Mouse (Mus musculus) C2C12 (cell line): Measurements from ENCODE around the gene Gnai2. TPM values are rescaled to one million over a fixed set of nuclear protein-coding genes. Genes with fewer than 3 reads are reported as not detected.

Experiments
- H3K27me3 ChIP-seq: one replicate; pipeline ENCODE4 v1.6.1; 2011; ENCODE audit not compliant: control insufficient read depth, insufficient read depth, insufficient read length
- H3K36me3 ChIP-seq: one replicate; pipeline ENCODE4 v1.6.1; 2011; ENCODE audit not compliant: control insufficient read depth, insufficient read depth
- H3K4me3 ChIP-seq: one replicate; pipeline ENCODE4 v1.5.1; 2011; ENCODE audit warnings: mild to moderate bottlenecking, control low read depth; ENCODE audit not compliant: poor library complexity, insufficient read depth, severe bottlenecking
- H3K79me2 ChIP-seq: one replicate; pipeline ENCODE4 v1.6.1; 2011; ENCODE audit not compliant: control insufficient read depth, insufficient read depth
- H3K79me3 ChIP-seq: one replicate; pipeline ENCODE4 v1.6.1; 2011; ENCODE audit warnings: low read depth, control low read depth
- H3ac ChIP-seq: one replicate; pipeline ENCODE3; 2011; ENCODE audit warnings: low read depth; ENCODE audit not compliant: control insufficient read depth, insufficient read length
- CEBPB ChIP-seq: IDR thresholded peaks from one replicate; pipeline ENCODE4 v1.6.1; 2011; ENCODE audit warnings: low read depth, mild to moderate bottlenecking, control low read depth, moderate library complexity
- CTCF ChIP-seq: IDR thresholded peaks from one replicate; pipeline ENCODE4 v1.5.1; 2011; ENCODE audit not compliant: control insufficient read depth, insufficient read depth, insufficient read length
- FOSL1 ChIP-seq: IDR thresholded peaks from one replicate; pipeline ENCODE4 v1.8.0; 2011; ENCODE audit warnings: mild to moderate bottlenecking, low read length; ENCODE audit not compliant: poor library complexity, insufficient read depth, severe bottlenecking
- MAX ChIP-seq: IDR thresholded peaks from one replicate; pipeline ENCODE4 v1.6.1; 2011; ENCODE audit warnings: mild to moderate bottlenecking, control low read depth
- MYOD1 ChIP-seq: IDR thresholded peaks from one replicate; pipeline ENCODE4 v1.6.1; 2011; ENCODE audit warnings: low read depth; ENCODE audit not compliant: control insufficient read depth, insufficient read length
- MYOG ChIP-seq: IDR thresholded peaks from one replicate; pipeline ENCODE4 v1.6.1; 2011; ENCODE audit not compliant: control insufficient read depth, insufficient read length; ENCODE audit errors: extremely low read depth
- USF1 ChIP-seq: IDR thresholded peaks from one replicate; pipeline ENCODE4 v1.6.1; 2011; ENCODE audit warnings: low read depth, mild to moderate bottlenecking, control low read depth, moderate library complexity
- polyA plus RNA-seq: library from polyadenylated mRNA; unstranded; fragments of >200 nt; fragmentation: generic; extraction: Trizol; gene quantifications from one replicate; pipeline ENCODE4 v1.2.1, GENCODE M21; 2012; ENCODE audit warnings: missing spikeins

Gnai2 gene
- polyA plus RNA-seq, 1 experiment = 449 TPM

DNA sequence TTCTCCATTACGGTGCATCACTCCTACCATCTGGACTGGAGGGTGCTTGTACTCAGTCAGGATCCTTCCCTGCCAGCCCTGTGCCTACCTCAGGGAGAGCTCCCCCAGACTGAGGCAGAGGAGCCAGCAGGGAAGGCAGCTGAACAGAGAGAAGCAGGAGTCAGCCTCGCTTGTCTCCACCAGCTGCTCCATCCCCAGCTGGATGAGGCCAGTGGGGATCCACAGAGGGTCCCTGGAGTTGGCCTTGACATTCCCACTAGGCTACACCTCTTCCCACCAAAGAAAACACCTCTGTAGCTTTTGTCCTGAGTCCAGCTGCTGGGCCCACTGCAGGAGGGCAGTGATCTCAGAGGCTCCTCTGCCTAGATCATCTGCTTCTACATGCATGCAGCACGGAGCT, 10.2 kb downstream of the Gnai2 start:
- H3K36me3 ChIP-seq = peaks cover 18% of the 10 kb centered on the region
- no peak overlapping the region for H3K4me3 ChIP-seq

GRCm38 (mm10) chr9:107624539-107624938, 10.6 kb downstream of the Gnai2 start:
- Histone ChIP-seq H3K79me2 (peaks cover 85% of the 10 kb centered on the region), H3K79me3 (peaks cover 60% of the 10 kb centered on the region), H3K4me3 (no peak overlapping the region), H3K27me3 (no peaks in the 10 kb centered on the region), H3K36me3 (peaks cover 18% of the 10 kb centered on the region), H3ac (peak overlapping the region; percentile 27)
- TF ChIP-seq MYOD1 = no peak
- no peak for TF ChIP-seq MAX
- no peak for TF ChIP-seq CTCF
- TF ChIP-seq USF1 = no peak
- TF ChIP-seq FOSL1 = no peak
- no peak for TF ChIP-seq MYOG
- TF ChIP-seq CEBPB = no peak

More for the DNA sequence above, 10.2 kb downstream of the Gnai2 start:
- no peaks in the 10 kb centered on the region for H3K27me3 ChIP-seq
- TF ChIP-seq MAX = no peak
- no peak for TF ChIP-seq CEBPB
- no peak for TF ChIP-seq MYOG
- TF ChIP-seq MYOD1 = no peak
- no peak for TF ChIP-seq USF1
- TF ChIP-seq FOSL1 = no peak
- no peak for TF ChIP-seq CTCF
- H3K79me2 ChIP-seq = peaks cover 90% of the 10 kb centered on the region
- peak overlapping the region; percentile 27 for H3ac ChIP-seq
- H3K79me3 ChIP-seq = peaks cover 64% of the 10 kb centered on the region

DNA sequence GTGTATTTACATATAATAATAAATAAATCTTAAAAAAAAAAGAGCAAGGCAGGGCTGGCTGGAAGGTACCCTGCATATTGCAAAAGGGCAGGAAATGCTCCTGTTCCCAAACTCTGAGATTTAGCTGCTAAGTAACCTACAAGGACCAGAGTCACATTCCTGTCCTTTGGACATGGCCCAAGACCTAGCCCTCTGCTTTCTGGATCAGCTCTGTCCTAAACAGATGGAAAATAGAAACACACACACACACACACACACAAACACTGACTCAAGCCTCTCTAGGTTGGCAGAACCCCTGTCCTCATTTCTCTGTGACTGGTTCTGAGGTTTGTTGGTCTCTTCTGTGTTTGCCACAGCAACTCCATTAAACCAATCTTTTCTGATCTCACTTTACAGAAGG, 14.2 kb downstream of the Gnai2 start:
- peaks cover 49% of the 10 kb centered on the region for H3K36me3 ChIP-seq

GRCm38 (mm10) chr9:107619546-107619879, 15.7 kb downstream of the Gnai2 start:
- H3K4me3 ChIP-seq = no peak overlapping the region
- peaks cover 59% of the 10 kb centered on the region for H3K36me3 ChIP-seq
- H3K27me3 ChIP-seq = no peaks in the 10 kb centered on the region
- H3K79me3 ChIP-seq = peaks cover 22% of the 10 kb centered on the region
- TF ChIP-seq FOSL1 (peak; percentile 18), CTCF (no peak), MAX (no peak), USF1 (no peak)
- H3ac ChIP-seq = no peak overlapping the region
- H3K79me2 ChIP-seq = peaks cover 46% of the 10 kb centered on the region

More for the DNA sequence above, 14.2 kb downstream of the Gnai2 start:
- Histone ChIP-seq H3K79me3 (peaks cover 36% of the 10 kb centered on the region), H3ac (no peak overlapping the region), H3K4me3 (no peak overlapping the region), H3K27me3 (no peaks in the 10 kb centered on the region), H3K79me2 (peaks cover 60% of the 10 kb centered on the region)
- TF ChIP-seq FOSL1 (no peak), CEBPB (no peak), CTCF (no peak), MAX (no peak), MYOD1 (no peak), MYOG (no peak)

DNA sequence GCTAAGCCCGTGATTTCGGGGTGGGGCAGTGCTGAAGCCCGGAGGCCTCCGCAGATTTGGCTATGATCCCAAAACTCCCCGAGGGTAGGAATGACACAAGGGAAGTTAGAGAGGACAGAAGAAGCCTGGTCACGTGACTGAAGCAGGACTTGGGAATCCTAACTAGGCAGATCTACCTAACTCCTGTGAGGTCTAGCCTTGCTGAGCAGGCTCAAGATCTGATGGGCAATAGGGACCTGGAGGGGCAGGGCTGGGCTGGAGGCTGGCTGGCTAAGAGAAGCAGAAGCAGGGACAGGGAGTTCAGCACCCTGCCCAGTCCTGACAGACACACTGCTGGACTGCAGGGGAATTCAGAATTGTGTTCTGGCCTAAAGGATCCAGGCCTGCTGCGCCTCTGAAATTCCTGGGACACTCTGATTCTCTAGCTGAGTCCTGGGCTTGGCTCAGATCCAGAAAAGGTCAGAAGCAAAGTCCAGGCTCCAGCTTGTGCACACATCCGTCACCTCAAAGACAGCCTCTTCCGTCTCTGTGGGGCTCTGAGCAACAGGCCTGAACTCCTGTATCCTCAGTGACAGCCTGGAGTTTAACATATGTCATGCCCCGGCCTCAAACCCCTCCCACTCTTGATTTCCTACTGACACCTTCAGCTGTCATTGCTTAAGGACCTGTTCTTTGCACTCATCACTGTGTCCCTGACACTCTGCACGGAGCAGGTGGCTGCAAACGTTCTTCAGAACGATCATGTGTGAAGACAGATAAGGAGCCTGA, 16.2 kb downstream of the Gnai2 start:
- H3K79me3 ChIP-seq = peaks cover 17% of the 10 kb centered on the region
- peaks cover 57% of the 10 kb centered on the region for H3K36me3 ChIP-seq
- no peaks in the 10 kb centered on the region for H3K27me3 ChIP-seq
- TF ChIP-seq MYOD1 (no peak), MAX (no peak), MYOG (no peak), USF1 (peak; percentile 71), CEBPB (no peak), CTCF (no peak), FOSL1 (no peak)
- peaks cover 40% of the 10 kb centered on the region for H3K79me2 ChIP-seq
- H3K4me3 ChIP-seq = no peak overlapping the region
- H3ac ChIP-seq = no peak overlapping the region

DNA sequence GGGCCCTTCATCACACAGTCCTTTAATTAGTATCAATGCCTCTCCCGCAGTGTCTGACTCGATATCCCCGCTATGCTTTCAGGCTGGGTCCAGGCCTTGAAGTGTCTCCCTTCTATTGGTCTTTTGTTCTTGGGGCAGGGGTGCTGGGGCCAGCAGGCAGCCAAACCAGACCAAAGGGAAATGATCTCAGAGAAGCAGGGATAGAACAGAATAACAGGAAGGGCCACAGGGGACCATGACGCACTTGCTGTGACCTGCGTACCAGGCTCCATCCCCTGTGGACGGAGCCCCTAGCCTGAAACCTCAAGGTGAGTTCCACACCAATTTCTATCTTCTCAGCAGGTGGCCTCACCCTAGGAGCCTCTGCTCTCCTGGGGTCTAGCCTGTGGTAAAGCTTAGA, 17.1 kb downstream of the Gnai2 start:
- Histone ChIP-seq H3K4me3 (no peak overlapping the region), H3K79me3 (peaks cover 8% of the 10 kb centered on the region), H3K79me2 (peaks cover 32% of the 10 kb centered on the region), H3ac (no peak overlapping the region), H3K36me3 (peaks cover 58% of the 10 kb centered on the region), H3K27me3 (no peaks in the 10 kb centered on the region)
- no peak for TF ChIP-seq MYOG
- no peak for TF ChIP-seq FOSL1
- TF ChIP-seq MYOD1 = no peak
- TF ChIP-seq USF1 = no peak
- TF ChIP-seq CTCF = no peak
- no peak for TF ChIP-seq CEBPB
- no peak for TF ChIP-seq MAX
